Mouse (Mus musculus) olfactory bulb, adult 2 months (tissue): ENCODE measurements around the gene Tubgcp6.

Experiments
- CTCF ChIP-seq: fragments of 200-500 bp; IDR thresholded peaks from 2 replicates; pipeline ENCODE4 v1.5.1; 2012; ENCODE audit warnings: low read depth, mild to moderate bottlenecking, low read length, moderate library complexity; ENCODE audit not compliant: insufficient read depth
- POLR2A ChIP-seq: fragments of 200-500 bp; IDR thresholded peaks from 2 replicates; pipeline ENCODE4 v1.6.1; 2012; ENCODE audit warnings: mild to moderate bottlenecking, low read depth, low read length, moderate library complexity; ENCODE audit not compliant: insufficient read depth

DNA sequence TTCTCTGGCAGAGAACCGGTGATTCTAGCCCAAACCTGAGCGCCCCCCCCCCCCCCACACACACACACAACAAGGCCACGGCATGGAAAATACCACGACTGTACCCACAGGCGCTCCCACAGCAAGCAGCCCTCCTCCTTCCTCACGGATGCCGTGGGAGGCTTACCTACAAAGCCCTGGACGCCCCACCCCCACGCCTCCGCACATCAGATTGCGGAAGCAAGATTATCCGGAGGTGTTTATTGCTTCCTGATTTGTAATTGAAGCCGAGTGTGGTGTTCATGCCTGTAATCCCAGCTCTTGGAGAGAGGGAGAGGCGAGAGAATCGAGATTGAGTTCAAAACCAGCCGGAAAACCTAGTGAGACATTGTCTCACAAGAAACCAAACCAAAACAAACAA lies 24.1 kb upstream of the Tubgcp6 start:
- TF ChIP-seq CTCF = no peak
- no peak for TF ChIP-seq POLR2A
